Mouse (Mus musculus) hindbrain, embryonic 14.5 days (tissue): Measurements from ENCODE around the gene Rph3al. TPM values are rescaled to one million over a fixed set of nuclear protein-coding genes. Genes with fewer than 3 reads are reported as not detected.

ENCODE experiments used
- ATAC-seq: fragments of 200-750 bp; cut with Nextera tagmentation; 2 replicates; pipeline ENCODE4 v1.8.0; 2017; ENCODE audit warnings: moderate number of reproducible peaks, mild to moderate bottlenecking, moderate TSS enrichment, moderate library complexity; ENCODE audit not compliant: low FRiP score
- DNase-seq: peaks from one replicate; pipeline ENCODE4 v3.0.0-alpha.2; 2015; ENCODE audit warnings: low spot score
- H3K27ac ChIP-seq: fragments of 300-500 bp; sonication (generic); 2 replicates; pipeline ENCODE4 v1.5.1; 2014; ENCODE audit warnings: mild to moderate bottlenecking, moderate library complexity
- H3K27me3 ChIP-seq: fragments of 300-500 bp; sonication (generic); 2 replicates; pipeline ENCODE4 v1.6.1; 2014; ENCODE audit warnings: mild to moderate bottlenecking, low read length, mixed read lengths; ENCODE audit not compliant: control insufficient read depth, insufficient read depth
- H3K36me3 ChIP-seq: fragments of 300-500 bp; sonication (generic); replicated peaks from 2 replicates; pipeline ENCODE4 v1.6.1; 2014; ENCODE audit not compliant: control insufficient read depth, insufficient read depth
- H3K4me1 ChIP-seq: fragments of 300-500 bp; sonication (generic); replicated peaks from 2 replicates; pipeline ENCODE4 v1.6.1; 2014; ENCODE audit warnings: antibody characterized with exemption, low read length, mixed read lengths; ENCODE audit not compliant: control insufficient read depth, insufficient read depth
- H3K4me2 ChIP-seq: fragments of 300-500 bp; sonication (generic); replicated peaks from 2 replicates; pipeline ENCODE4 v1.6.1; 2014; ENCODE audit warnings: mild to moderate bottlenecking, moderate library complexity
- H3K4me3 ChIP-seq: fragments of 300-500 bp; sonication (generic); replicated peaks from 2 replicates; pipeline ENCODE4 v1.5.1; 2014; ENCODE audit warnings: mild to moderate bottlenecking, low read length
- H3K9ac ChIP-seq: fragments of 300-500 bp; sonication (generic); 2 replicates; pipeline ENCODE4 v1.6.1; 2014
- H3K9me3 ChIP-seq: fragments of 300-500 bp; sonication (generic); 2 replicates; pipeline ENCODE4 v1.6.1; 2016; ENCODE audit warnings: low read length; ENCODE audit not compliant: control insufficient read depth
- WGBS: fragments of 180-500 bp; shearing (Covaris S2); extraction: QIAGEN DNeasy Blood & Tissue Kit; methylation state at CpG from one replicate; pipeline ENCODE4 v1.1.7; 2014; 5-methylcytosine and 5-hydroxymethylcytosine counted together
- polyA plus RNA-seq: library from polyadenylated mRNA; unstranded; fragments of >200 nt; fragmentation: Nextera tagmentation; extraction: Ambion mirVana; gene quantifications from 2 replicates; pipeline ENCODE4 v1.2.1, GENCODE M21; 2014

Gene Rph3al
- polyA plus RNA-seq, 1 experiment from 2014 or later, result 2.9 TPM

DNA sequence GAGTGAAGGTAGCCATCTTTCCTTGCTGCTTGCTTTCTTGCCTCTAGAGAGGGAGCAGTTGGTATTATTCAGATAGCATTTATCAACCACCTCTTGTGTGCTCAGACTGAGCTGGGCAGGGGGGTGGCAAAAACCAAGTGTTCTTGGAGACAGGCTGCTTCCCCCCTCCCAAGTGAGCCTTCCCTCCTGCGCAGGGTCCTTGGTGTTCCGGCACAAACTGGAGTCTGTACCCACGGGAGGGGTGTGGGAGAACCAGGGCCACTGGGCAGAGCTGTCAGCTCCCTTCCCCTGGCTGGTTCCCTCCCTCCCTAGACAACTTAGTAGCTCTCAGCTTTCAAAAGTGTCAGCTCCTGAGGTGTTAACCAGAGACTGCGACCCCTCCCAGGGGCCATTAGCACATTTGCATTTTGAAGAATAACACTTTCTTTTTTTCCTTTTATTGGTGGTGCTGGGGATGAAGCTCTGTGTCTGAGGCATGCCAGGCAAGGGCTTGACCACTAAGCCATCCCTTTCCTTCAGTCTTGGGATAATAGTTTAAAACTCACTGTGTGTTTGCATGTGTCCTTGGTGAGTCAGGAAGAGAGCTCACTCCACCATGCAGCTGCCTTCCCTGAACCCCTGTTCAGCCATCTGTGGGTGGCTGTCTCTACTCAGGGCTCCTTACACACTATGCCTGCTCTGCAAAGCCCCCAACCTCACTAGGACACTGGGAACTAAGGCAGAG is 73.5 kb downstream of the Rph3al start:
- ATAC-seq (no peak), DNase-seq (no peak)
- no peaks in the 10 kb centered on the region for H3K36me3 ChIP-seq
- H3K4me2 ChIP-seq, result no peak overlapping the region
- no peak overlapping the region for H3K4me3 ChIP-seq
- no peak overlapping the region for H3K9ac ChIP-seq
- no peaks in the 10 kb centered on the region for H3K27me3 ChIP-seq
- peaks cover 34% of the 10 kb centered on the region for H3K4me1 ChIP-seq
- no peak overlapping the region for H3K27ac ChIP-seq
- H3K9me3 ChIP-seq, result no peaks in the 10 kb centered on the region
- 33% methylated on average over 4 of the region's 4 CpGs for WGBS

DNA sequence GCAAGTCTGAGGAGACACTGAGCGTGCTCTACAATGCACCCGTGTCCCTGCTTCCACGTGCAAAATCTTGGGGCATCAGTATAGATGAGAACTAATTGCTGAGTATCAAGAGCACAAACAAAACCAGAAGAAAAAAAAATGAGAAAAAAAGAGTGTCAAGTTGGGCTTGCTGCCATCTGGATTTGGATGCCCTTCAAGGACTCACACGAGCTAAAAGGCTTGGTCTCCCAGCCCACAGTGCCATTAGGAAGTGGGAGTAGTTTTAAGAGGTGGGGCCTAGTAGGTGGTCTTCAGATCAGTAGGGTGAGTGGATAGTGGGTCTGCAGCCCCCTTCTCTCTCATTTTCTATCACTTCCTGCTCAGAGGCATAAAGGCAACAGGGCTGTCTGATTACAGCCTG is 75.8 kb downstream of the Rph3al start:
- no peak overlapping the region for H3K4me3 ChIP-seq

DNA sequence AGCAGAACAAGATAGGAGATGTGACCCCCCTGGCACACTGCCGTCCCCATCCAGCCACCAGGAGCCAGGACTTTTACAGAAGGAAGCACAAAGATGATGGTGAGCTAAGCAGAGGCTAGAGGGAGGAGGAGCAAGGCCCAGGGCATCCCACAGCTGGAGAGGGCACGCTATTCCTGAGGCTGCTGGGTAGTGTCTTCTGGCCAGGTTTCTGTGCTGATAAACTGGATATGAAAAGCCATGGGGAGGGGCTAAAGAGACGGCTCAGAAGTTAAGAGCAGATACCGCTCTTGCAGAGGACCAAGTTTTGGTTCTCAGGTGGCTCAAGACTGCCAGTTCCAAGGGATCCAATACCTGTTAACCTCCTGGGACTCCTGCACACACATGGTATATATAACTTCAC is 76.6 kb downstream of the Rph3al start:
- Histone ChIP-seq H3K9ac (no peak overlapping the region), H3K4me1 (peaks cover 40% of the 10 kb centered on the region), H3K27ac (no peak overlapping the region), H3K4me3 (no peak overlapping the region), H3K27me3 (no peaks in the 10 kb centered on the region), H3K4me2 (no peak overlapping the region), H3K36me3 (no peaks in the 10 kb centered on the region), H3K9me3 (no peaks in the 10 kb centered on the region)
- ATAC-seq, result no peak
- WGBS, result 56% methylated on average over 4 of the region's 4 CpGs
- DNase-seq, result no peak

More for the DNA sequence above, 75.8 kb downstream of the Rph3al start:
- Histone ChIP-seq H3K27ac (no peak overlapping the region), H3K27me3 (no peaks in the 10 kb centered on the region), H3K36me3 (no peaks in the 10 kb centered on the region), H3K4me2 (no peak overlapping the region), H3K9ac (no peak overlapping the region), H3K9me3 (no peaks in the 10 kb centered on the region), H3K4me1 (peaks cover 40% of the 10 kb centered on the region)
- DNase-seq (no peak), ATAC-seq (no peak)
- 77% methylated on average over 4 of the region's 4 CpGs for WGBS

DNA sequence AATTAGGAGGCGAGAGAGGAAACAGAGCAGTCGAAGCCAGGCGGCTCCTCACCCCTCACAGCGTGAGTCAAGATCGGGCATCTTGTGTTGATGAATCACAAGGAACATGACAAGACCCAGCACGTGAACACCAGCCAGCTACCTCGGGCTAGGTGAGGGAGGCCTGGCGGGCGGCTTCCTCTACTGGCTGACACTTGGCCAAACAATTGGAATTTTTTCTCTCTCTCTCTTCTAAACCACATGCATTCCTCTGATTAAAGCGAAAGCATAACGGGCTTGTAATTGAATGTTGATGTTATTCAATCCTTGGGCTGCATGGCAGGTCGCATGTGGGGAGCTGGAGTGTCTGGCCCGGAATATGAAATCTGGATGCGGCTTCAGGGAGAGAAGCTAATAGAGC is 77.0 kb downstream of the Rph3al start:
- Histone ChIP-seq H3K4me2 (no peak overlapping the region), H3K36me3 (no peaks in the 10 kb centered on the region), H3K27ac (no peak overlapping the region), H3K27me3 (no peaks in the 10 kb centered on the region), H3K9ac (no peak overlapping the region), H3K4me3 (no peak overlapping the region), H3K4me1 (peaks cover 40% of the 10 kb centered on the region), H3K9me3 (no peaks in the 10 kb centered on the region)
- 40% methylated on average over 14 of the region's 14 CpGs for WGBS
- ATAC-seq (no peak), DNase-seq (no peak)

DNA sequence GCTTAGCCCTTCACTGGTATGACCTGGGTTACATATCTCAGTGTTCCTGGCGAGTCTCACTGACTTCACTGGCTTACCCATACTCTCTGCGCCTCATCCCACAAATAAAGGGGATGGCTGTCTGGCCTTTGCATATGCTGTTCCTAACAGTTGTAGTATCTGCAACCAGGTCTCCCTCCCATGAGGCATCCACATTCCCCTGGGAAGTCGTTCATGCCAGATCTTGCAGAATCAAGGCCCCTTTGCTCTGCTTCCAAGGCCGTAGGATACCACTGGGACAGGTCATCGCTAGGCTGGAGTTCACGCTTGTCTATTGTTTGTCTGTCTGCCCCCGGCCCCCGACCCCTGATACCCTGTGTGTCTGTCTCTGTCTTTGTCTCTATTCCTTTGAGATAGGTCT is 78.8 kb downstream of the Rph3al start:
- no peaks in the 10 kb centered on the region for H3K36me3 ChIP-seq
- no peak overlapping the region for H3K9ac ChIP-seq
- H3K4me2 ChIP-seq, result no peak overlapping the region
- no peak overlapping the region for H3K4me3 ChIP-seq
- no peaks in the 10 kb centered on the region for H3K27me3 ChIP-seq
- DNase-seq (no peak), ATAC-seq (no peak)
- no peak overlapping the region for H3K27ac ChIP-seq
- H3K4me1 ChIP-seq, result peaks cover 31% of the 10 kb centered on the region
- 50% methylated on average over 8 of the region's 8 CpGs for WGBS
- H3K9me3 ChIP-seq, result no peaks in the 10 kb centered on the region

DNA sequence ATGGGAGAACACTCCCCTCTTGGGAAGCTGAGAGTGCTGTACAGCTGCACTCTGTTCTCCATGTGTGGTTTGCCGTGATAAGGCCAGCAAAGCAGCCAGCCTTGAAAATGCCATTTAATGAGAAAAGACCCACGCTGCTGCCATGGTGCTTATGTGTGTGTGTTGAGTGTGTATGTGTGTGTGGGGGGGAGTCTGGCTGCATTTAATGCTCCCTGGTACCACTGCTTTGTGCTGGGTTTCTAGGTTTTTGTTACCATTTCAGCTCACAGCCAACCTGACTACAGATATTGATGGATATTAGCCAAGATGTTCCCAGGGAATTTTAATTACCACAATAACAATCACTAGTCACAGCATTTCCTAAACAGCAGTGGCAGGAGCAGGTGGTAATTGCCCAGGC is 79.3 kb downstream of the Rph3al start:
- peaks cover 28% of the 10 kb centered on the region for H3K4me1 ChIP-seq
- no peaks in the 10 kb centered on the region for H3K36me3 ChIP-seq
- DNase-seq (no peak), ATAC-seq (0 out of 2 replicates have a peak, but pooled peaks have one; percentile 38)
- no peak overlapping the region for H3K4me2 ChIP-seq
- no peak overlapping the region for H3K9ac ChIP-seq
- 37% methylated on average over 2 of the region's 2 CpGs for WGBS
- no peaks in the 10 kb centered on the region for H3K9me3 ChIP-seq
- H3K27ac ChIP-seq, result peak overlapping the region; percentile 51; the same call in 1 of the 2 replicates
- H3K27me3 ChIP-seq, result no peaks in the 10 kb centered on the region
- H3K4me3 ChIP-seq, result no peak overlapping the region

DNA sequence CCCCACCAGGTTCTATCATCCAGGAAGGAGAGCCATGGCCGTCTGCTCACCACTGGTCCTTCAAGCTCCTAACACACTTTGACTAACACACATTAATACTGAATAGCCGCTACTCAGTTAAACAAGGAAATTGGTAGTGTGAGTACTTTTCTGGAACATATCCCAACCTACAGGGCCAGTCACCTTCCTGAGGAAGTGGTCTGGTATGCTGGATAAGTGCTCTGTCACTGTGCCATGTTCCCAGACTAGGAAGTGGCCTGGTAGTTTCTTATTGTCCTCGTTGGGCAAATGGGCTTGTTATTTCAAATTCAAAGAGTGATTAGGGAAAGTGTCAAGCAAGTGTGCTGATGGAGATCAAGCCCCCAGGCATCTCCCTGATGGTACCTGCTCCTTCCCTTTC is 80.4 kb downstream of the Rph3al start:
- no peak for DNase-seq
- Histone ChIP-seq H3K27me3 (no peaks in the 10 kb centered on the region), H3K4me3 (no peak overlapping the region), H3K27ac (no peak overlapping the region), H3K9me3 (no peaks in the 10 kb centered on the region), H3K9ac (no peak overlapping the region), H3K36me3 (no peaks in the 10 kb centered on the region), H3K4me2 (no peak overlapping the region), H3K4me1 (peaks cover 28% of the 10 kb centered on the region)
- ATAC-seq, result no peak
- WGBS, result 85% methylated on average over 3 of the region's 3 CpGs

DNA sequence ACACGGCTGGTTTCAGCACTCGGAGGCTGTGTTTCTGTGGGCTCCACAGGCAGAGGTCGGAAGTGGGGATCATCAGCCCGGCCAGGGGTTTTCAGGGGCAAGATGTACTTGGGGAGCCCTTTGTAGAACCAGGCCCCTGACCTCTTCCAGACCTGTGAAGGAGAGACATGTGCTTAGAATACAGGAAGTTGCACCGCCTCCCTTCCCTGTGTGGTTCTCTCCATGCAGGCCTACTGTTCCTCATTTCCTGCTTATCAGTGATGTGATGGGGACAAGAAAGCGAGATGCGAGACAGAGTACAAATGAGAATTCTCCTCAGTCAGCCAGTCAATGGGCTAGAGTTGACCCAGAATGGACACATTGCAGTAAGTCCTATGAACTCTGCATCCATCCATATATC is 83.9 kb downstream of the Rph3al start:
- H3K4me3 ChIP-seq, result no peak overlapping the region
- H3K27me3 ChIP-seq, result no peaks in the 10 kb centered on the region
- DNase-seq, result no peak
- H3K9ac ChIP-seq, result no peak overlapping the region
- peaks cover 8% of the 10 kb centered on the region; the same call in 1 of the 2 replicates for H3K4me1 ChIP-seq
- no peaks in the 10 kb centered on the region for H3K36me3 ChIP-seq
- ATAC-seq, result no peak
- H3K9me3 ChIP-seq, result no peaks in the 10 kb centered on the region
- no peak overlapping the region for H3K27ac ChIP-seq
- WGBS, result 90% methylated on average over 7 of the region's 7 CpGs
- H3K4me2 ChIP-seq, result no peak overlapping the region

DNA sequence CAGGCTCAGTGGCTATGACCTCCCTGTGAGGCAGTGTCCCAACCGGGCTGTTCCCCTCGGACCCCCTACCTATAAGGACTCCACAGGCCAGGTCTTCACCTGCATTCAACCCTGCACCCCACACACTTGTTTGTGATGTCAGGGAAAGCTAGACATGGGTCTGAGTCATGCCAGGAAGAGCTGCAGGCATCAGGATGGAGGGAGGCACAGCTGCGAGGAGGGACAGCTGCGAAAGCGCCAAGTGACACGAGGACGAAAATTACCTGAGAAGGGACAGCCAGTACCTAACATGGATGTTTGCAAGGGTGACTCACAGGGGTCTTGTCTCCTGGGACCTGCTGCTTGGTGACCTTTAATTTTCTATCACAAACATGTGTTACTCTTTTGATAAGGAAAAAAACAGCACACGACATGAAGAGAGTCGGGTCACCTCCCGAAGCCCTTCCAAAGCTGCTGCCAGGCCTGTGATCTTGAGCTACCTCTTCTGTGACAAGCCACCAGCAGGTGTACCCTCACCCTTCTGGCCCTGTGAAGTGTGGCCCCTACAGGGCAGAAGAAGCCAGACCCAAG is 85.1 kb downstream of the Rph3al start:
- no peaks in the 10 kb centered on the region for H3K36me3 ChIP-seq
- no peak overlapping the region for H3K27ac ChIP-seq
- DNase-seq (no peak), ATAC-seq (no peak)
- H3K9ac ChIP-seq, result no peak overlapping the region
- H3K27me3 ChIP-seq, result no peaks in the 10 kb centered on the region
- no peaks in the 10 kb centered on the region for H3K9me3 ChIP-seq
- H3K4me3 ChIP-seq, result no peak overlapping the region
- WGBS, result 77% methylated on average over 10 of the region's 10 CpGs
- H3K4me2 ChIP-seq, result no peak overlapping the region
- no peaks in the 10 kb centered on the region; the same call in 1 of the 2 replicates for H3K4me1 ChIP-seq
